12 mouse cellular contexts compared by ENCODE assay signal in genomic region chr6:135370954-135371353, GRCm38 (mm10).
"Had no signal": no experiment of that assay in that cellular context is flagged by ENCODE, and none has a peak within 500 bp of the region (broad histone marks: within the 10 kb centered on the region; RNA-seq: fewer than 3 reads in every experiment).

No protein-coding gene starts in this region.

- H3K27ac ChIP-seq: kidney, embryonic 15.5 days; limb, embryonic 10.5 days; liver, embryonic 15.5 days; midbrain, embryonic 10.5 days; neural tube, embryonic 12.5 days had no signal

- H3K4me3 ChIP-seq: kidney, embryonic 15.5 days; limb, embryonic 10.5 days; liver, embryonic 15.5 days; midbrain, embryonic 10.5 days; neural tube, embryonic 12.5 days had no signal

- H3K9ac ChIP-seq: kidney, embryonic 15.5 days; liver, embryonic 15.5 days; neural tube, embryonic 12.5 days had no signal

- ATAC-seq: lung, postnatal 0 days had no signal

- H3K9me3 ChIP-seq: kidney, embryonic 15.5 days; limb, embryonic 10.5 days; liver, embryonic 15.5 days; midbrain, embryonic 10.5 days; neural tube, embryonic 12.5 days had no signal

- H3K4me1 ChIP-seq: liver, embryonic 15.5 days had no signal

- DNase-seq: kidney, postnatal 14 days; lung, adult 2 months; lung, postnatal 36 days; midbrain, embryonic 14.5 days; thymus, postnatal 36 days had no signal

- H3K36me3 ChIP-seq: kidney, embryonic 15.5 days; limb, embryonic 10.5 days; liver, embryonic 15.5 days; midbrain, embryonic 10.5 days; neural tube, embryonic 12.5 days had no signal

- H3K4me2 ChIP-seq: kidney, embryonic 15.5 days; liver, embryonic 11.5 days; liver, embryonic 15.5 days; neural tube, embryonic 12.5 days had no signal

- H3K27me3 ChIP-seq: kidney, embryonic 15.5 days; neural tube, embryonic 12.5 days had no signal
